ENCODE assay signal across 10 mouse cellular contexts in genomic region chr3:37938284-37938596, GRCm38 (mm10).
DNase-seq lines count a peak whose midpoint lies in the region; ATAC-seq and TF ChIP-seq lines count a peak whose summit lies in the region.
"Had no signal": no experiment of that assay in that cellular context is flagged by ENCODE, and none has a peak within 500 bp of the region (broad histone marks: within the 10 kb centered on the region; RNA-seq: fewer than 3 reads in every experiment).

No protein-coding gene starts in this region.

- no peak overlapping the region for H3K4me3 ChIP-seq in forebrain, embryonic 10.5 days
- H3K4me3 ChIP-seq in forebrain, postnatal 0 days (ENCODE audit: low read depth, low read length): no peak overlapping the region
- no peak overlapping the region for H3K4me3 ChIP-seq in thymus, adult 2 months (ENCODE audit: control insufficient read depth, insufficient read depth, low read length)
- H3K4me3 ChIP-seq in hindbrain, embryonic 10.5 days: no peak overlapping the region
- no peak overlapping the region for H3K4me3 ChIP-seq in midbrain, embryonic 13.5 days (replicated peaks)
- H3K4me3 ChIP-seq: midbrain, embryonic 12.5 days had no signal

- no peaks in the 10 kb centered on the region for H3K9me3 ChIP-seq in forebrain, embryonic 10.5 days
- no peaks in the 10 kb centered on the region for H3K9me3 ChIP-seq in forebrain, postnatal 0 days (ENCODE audit: low read length)
- H3K9me3 ChIP-seq in hindbrain, embryonic 10.5 days: no peaks in the 10 kb centered on the region
- H3K9me3 ChIP-seq in midbrain, embryonic 13.5 days: no peaks in the 10 kb centered on the region
- H3K9me3 ChIP-seq: midbrain, embryonic 12.5 days had no signal

- H3K27me3 ChIP-seq in forebrain, embryonic 10.5 days (ENCODE audit: poor library complexity, severe bottlenecking): no peaks in the 10 kb centered on the region
- H3K27me3 ChIP-seq in forebrain, postnatal 0 days (ENCODE audit: insufficient read depth, low read length): no peaks in the 10 kb centered on the region
- no peaks in the 10 kb centered on the region for H3K27me3 ChIP-seq in thymus, adult 2 months (ENCODE audit: control insufficient read depth, insufficient read depth, low read length)
- no peaks in the 10 kb centered on the region for H3K27me3 ChIP-seq in hindbrain, embryonic 10.5 days (ENCODE audit: insufficient read depth, poor library complexity, severe bottlenecking)
- H3K27me3 ChIP-seq in midbrain, embryonic 13.5 days: no peaks in the 10 kb centered on the region
- H3K27me3 ChIP-seq: midbrain, embryonic 12.5 days had no signal

- TF ChIP-seq CTCF in forebrain, postnatal 0 days (IDR thresholded peaks at IDR 0.05; ENCODE audit: low read depth): no peak
- no peak for TF ChIP-seq CTCF in thymus, adult 2 months (IDR thresholded peaks at IDR 0.05; ENCODE audit: borderline replicate concordance, control insufficient read depth, extremely low read depth, insufficient read depth, low read length, poor library complexity)

- no peak overlapping the region for H3K9ac ChIP-seq in forebrain, postnatal 0 days
- H3K9ac ChIP-seq in midbrain, embryonic 13.5 days (replicated peaks): no peak overlapping the region
- H3K9ac ChIP-seq: midbrain, embryonic 12.5 days had no signal

- DNase-seq in forebrain, embryonic 10.5 days (ENCODE audit: extremely low spot score, low spot score): no peak
- no peak for DNase-seq in forebrain, postnatal 0 days
- peak; percentile 41 for DNase-seq in urinary bladder, postnatal 14 days (ENCODE audit: low spot score)
- no peak for DNase-seq in urinary bladder, postnatal 25 days (ENCODE audit: low spot score)
- peak; percentile 62 to 83 for DNase-seq in kidney, postnatal 25 days
- no peak for DNase-seq in thymus, adult 2 months
- DNase-seq in hindbrain, embryonic 10.5 days (ENCODE audit: low spot score): no peak
- DNase-seq: gastrocnemius, postnatal 14 days had no signal

- no peak overlapping the region for H3K4me2 ChIP-seq in forebrain, postnatal 0 days (ENCODE audit: low read depth)
- no peak overlapping the region for H3K4me2 ChIP-seq in midbrain, embryonic 13.5 days (replicated peaks)
- H3K4me2 ChIP-seq: midbrain, embryonic 12.5 days had no signal

- no peak for TF ChIP-seq POLR2A in thymus, adult 2 months (IDR thresholded peaks at IDR 0.05; ENCODE audit: control insufficient read depth, extremely low read depth, insufficient read depth, low read length, poor library complexity)

- no peak for ATAC-seq in forebrain, postnatal 0 days
- ATAC-seq in midbrain, embryonic 13.5 days: no peak

- peaks cover 30% of the 10 kb centered on the region for H3K4me1 ChIP-seq in forebrain, embryonic 10.5 days
- H3K4me1 ChIP-seq in forebrain, postnatal 0 days (ENCODE audit: insufficient read depth): no peaks in the 10 kb centered on the region
- peaks cover 8% of the 10 kb centered on the region for H3K4me1 ChIP-seq in thymus, adult 2 months (replicated peaks; ENCODE audit: control insufficient read depth, insufficient read depth, low read length)
- peaks cover 21% of the 10 kb centered on the region for H3K4me1 ChIP-seq in hindbrain, embryonic 10.5 days (replicated peaks)
- H3K4me1 ChIP-seq in midbrain, embryonic 13.5 days (replicated peaks): no peaks in the 10 kb centered on the region

- 82% methylated on average over 3 of the region's 3 CpGs for WGBS in forebrain, embryonic 10.5 days
- WGBS in forebrain, postnatal 0 days: 23% methylated on average over 3 of the region's 3 CpGs
- WGBS in thymus, adult 2 months: 93% methylated on average over 3 of the region's 3 CpGs
- WGBS in hindbrain, embryonic 10.5 days: 77% methylated on average over 3 of the region's 3 CpGs
- WGBS in midbrain, embryonic 13.5 days: 66% methylated on average over 3 of the region's 3 CpGs

- 0 out of 2 replicates have a peak overlapping the region, but pooled peaks have one; percentile 15 for H3K27ac ChIP-seq in forebrain, embryonic 10.5 days
- H3K27ac ChIP-seq in forebrain, postnatal 0 days (ENCODE audit: low read depth, low read length): no peak overlapping the region
- H3K27ac ChIP-seq in thymus, adult 2 months (ENCODE audit: control insufficient read depth, insufficient read depth, low read length): no peak overlapping the region
- H3K27ac ChIP-seq in hindbrain, embryonic 10.5 days: no peak overlapping the region
- no peak overlapping the region for H3K27ac ChIP-seq in midbrain, embryonic 13.5 days
- H3K27ac ChIP-seq: midbrain, embryonic 12.5 days had no signal

- H3K36me3 ChIP-seq in forebrain, embryonic 10.5 days (replicated peaks): no peaks in the 10 kb centered on the region
- H3K36me3 ChIP-seq in forebrain, postnatal 0 days (ENCODE audit: insufficient read depth): no peaks in the 10 kb centered on the region
- no peaks in the 10 kb centered on the region for H3K36me3 ChIP-seq in thymus, adult 2 months (ENCODE audit: control insufficient read depth, insufficient read depth, low read length)
- no peaks in the 10 kb centered on the region for H3K36me3 ChIP-seq in hindbrain, embryonic 10.5 days
- no peaks in the 10 kb centered on the region for H3K36me3 ChIP-seq in midbrain, embryonic 13.5 days
- H3K36me3 ChIP-seq: midbrain, embryonic 12.5 days had no signal

Comparison
In these comparisons a context has a peak if more than half of its experiments do, and no peak if none do; other contexts are left out.
1. DNase-seq: peak in urinary bladder, postnatal 14 days (single experiment) and kidney, postnatal 25 days (2 of 2); none in forebrain, embryonic 10.5 days (single experiment), forebrain, postnatal 0 days (single experiment), urinary bladder, postnatal 25 days (single experiment), thymus, adult 2 months (single experiment) and hindbrain, embryonic 10.5 days (single experiment).